Mouse (Mus musculus): ENCODE data around the gene Mreg. TPM values are rescaled to one million over a fixed set of nuclear protein-coding genes. Genes with fewer than 3 reads are reported as not detected.

The Mreg gene
- total and polyA plus RNA-seq, 3 experiments = not detected

DNA sequence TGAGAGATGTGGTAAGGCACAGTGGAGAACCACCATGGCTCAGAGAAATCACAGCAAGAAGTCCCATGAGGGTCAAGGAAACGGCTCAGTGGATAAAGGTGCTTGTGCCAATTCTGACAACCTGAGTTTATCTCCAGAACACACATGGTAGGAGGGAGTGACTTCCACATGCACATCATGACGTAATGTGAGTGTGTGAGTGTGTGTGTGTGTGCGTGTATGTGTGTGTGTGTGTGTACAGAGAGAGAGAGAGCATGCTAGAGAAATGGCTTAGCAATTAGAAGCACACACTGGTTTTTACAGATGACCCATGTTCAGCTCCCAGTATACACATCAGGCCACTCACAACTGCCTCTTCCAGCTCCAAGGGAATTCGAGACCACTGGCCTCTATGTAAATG lies 3.1 kb upstream of the Mreg start:
- H3K4me1 ChIP-seq (ENCODE audit: control insufficient read depth in 1 of 2, insufficient read depth in 2 of 2, low read length in 2 of 2) = no peaks in the 10 kb centered on the region

DNA sequence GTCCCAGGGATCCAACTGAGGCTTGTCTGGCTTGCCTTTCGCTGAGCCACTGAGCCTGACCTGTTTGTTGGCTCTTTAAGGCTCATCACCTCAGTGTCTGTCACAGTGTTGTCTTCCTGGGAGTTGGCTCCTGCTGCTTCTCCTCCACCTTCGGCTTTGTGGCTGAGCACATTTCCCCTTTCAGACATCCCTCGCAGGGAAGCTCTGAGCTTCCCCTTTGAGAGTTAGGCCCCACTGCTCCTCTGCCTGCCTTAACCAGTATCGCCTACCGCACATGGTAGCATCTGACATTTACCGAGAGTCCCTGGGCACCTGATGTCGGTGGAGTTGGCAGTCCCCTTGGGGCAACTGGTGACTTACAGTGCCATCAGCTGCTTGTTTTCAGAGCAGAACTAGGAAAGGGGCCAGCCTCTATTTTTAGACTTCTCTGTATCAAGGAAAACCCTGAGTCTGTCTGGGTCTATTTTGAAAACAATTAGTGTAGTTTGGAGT lies 2.4 kb upstream of the Mreg start:
- no peak for TF ChIP-seq E2F4 (IDR thresholded peaks at IDR 0.05; ENCODE audit: borderline replicate concordance, low read depth, low read length)
- no peak for TF ChIP-seq HCFC1 (IDR thresholded peaks at IDR 0.05; ENCODE audit: low read depth, low read length)
- TF ChIP-seq USF2 (IDR thresholded peaks at IDR 0.05; ENCODE audit: borderline replicate concordance in 1 of 2, insufficient read depth in 1 of 2, low read depth in 1 of 2, low read length in 2 of 2) = no peak
- TF ChIP-seq CHD1 (IDR thresholded peaks at IDR 0.05; ENCODE audit: low read depth, low read length) = no peak
- TF ChIP-seq CTCF (IDR thresholded peaks at IDR 0.05 in 2 of 3, conservative IDR thresholded peaks at IDR 0.05 in 1 of 3; ENCODE audit: control insufficient read depth in 1 of 3, insufficient read depth in 1 of 3, low read depth in 2 of 3, low read length in 3 of 3, poor library complexity in 1 of 3, severe bottlenecking in 1 of 3) = no peak
- TF ChIP-seq POLR2A (IDR thresholded peaks at IDR 0.05; ENCODE audit: control insufficient read depth in 1 of 2, insufficient read depth in 1 of 2, low read depth in 1 of 2, low read length in 2 of 2, poor library complexity in 1 of 2) = no peak
- H3K9me3 ChIP-seq (replicated peaks; ENCODE audit: insufficient read depth, low read length) = no peaks in the 10 kb centered on the region
- H3K79me2 ChIP-seq (ENCODE audit: control insufficient read depth, insufficient read depth, low read length, poor library complexity) = no peaks in the 10 kb centered on the region
- H3K36me3 ChIP-seq (ENCODE audit: control insufficient read depth in 1 of 2, insufficient read depth in 2 of 2, low read length in 2 of 2) = no peaks in the 10 kb centered on the region
- H3K4me3 ChIP-seq (ENCODE audit: control insufficient read depth in 1 of 2, insufficient read depth in 1 of 2, low read depth in 2 of 2, low read length in 2 of 2) = no peak overlapping the region
- no peak overlapping the region for H3K9ac ChIP-seq (ENCODE audit: control insufficient read depth, low read depth, low read length, poor library complexity, severe bottlenecking)
- peaks cover 0 to 2% of the 10 kb centered on the region in 2 experiments; a peak in 2 of 4 replicates for H3K27me3 ChIP-seq (ENCODE audit: control insufficient read depth in 1 of 2, insufficient read depth in 2 of 2, low read length in 2 of 2)
- no peaks in the 10 kb centered on the region for H3K4me1 ChIP-seq (ENCODE audit: control insufficient read depth in 1 of 2, insufficient read depth in 2 of 2, low read length in 2 of 2)
- DNase-seq (ENCODE audit: low read depth, low spot score) = no peak
- no peak overlapping the region for H3K27ac ChIP-seq (ENCODE audit: control insufficient read depth, low read depth, low read length)

More for the DNA sequence above, 3.1 kb upstream of the Mreg start:
- Histone ChIP-seq H3K27me3 (ENCODE audit: control insufficient read depth in 1 of 2, insufficient read depth in 2 of 2, low read length in 2 of 2) (peaks cover 0 to 4% of the 10 kb centered on the region in 2 experiments; a peak in 2 of 4 replicates), H3K27ac (ENCODE audit: control insufficient read depth, low read depth, low read length) (no peak overlapping the region), H3K36me3 (ENCODE audit: control insufficient read depth in 1 of 2, insufficient read depth in 2 of 2, low read length in 2 of 2) (no peaks in the 10 kb centered on the region), H3K79me2 (ENCODE audit: control insufficient read depth, insufficient read depth, low read length, poor library complexity) (no peaks in the 10 kb centered on the region), H3K9me3 (replicated peaks; ENCODE audit: insufficient read depth, low read length) (no peaks in the 10 kb centered on the region), H3K4me3 (ENCODE audit: control insufficient read depth in 1 of 2, insufficient read depth in 1 of 2, low read depth in 2 of 2, low read length in 2 of 2) (no peak overlapping the region), H3K9ac (ENCODE audit: control insufficient read depth, low read depth, low read length, poor library complexity, severe bottlenecking) (no peak overlapping the region)
- no peak for DNase-seq (ENCODE audit: low read depth, low spot score)
- TF ChIP-seq CTCF (IDR thresholded peaks at IDR 0.05 in 2 of 3, conservative IDR thresholded peaks at IDR 0.05 in 1 of 3; ENCODE audit: control insufficient read depth in 1 of 3, insufficient read depth in 1 of 3, low read depth in 2 of 3, low read length in 3 of 3, poor library complexity in 1 of 3, severe bottlenecking in 1 of 3) (no peak), MEF2A (IDR thresholded peaks at IDR 0.05; ENCODE audit: extremely low read depth, insufficient replicate concordance, low read depth, low read length, poor library complexity, severe bottlenecking) (no peak), E2F4 (IDR thresholded peaks at IDR 0.05; ENCODE audit: borderline replicate concordance, low read depth, low read length) (no peak), HCFC1 (IDR thresholded peaks at IDR 0.05; ENCODE audit: low read depth, low read length) (no peak)

DNA sequence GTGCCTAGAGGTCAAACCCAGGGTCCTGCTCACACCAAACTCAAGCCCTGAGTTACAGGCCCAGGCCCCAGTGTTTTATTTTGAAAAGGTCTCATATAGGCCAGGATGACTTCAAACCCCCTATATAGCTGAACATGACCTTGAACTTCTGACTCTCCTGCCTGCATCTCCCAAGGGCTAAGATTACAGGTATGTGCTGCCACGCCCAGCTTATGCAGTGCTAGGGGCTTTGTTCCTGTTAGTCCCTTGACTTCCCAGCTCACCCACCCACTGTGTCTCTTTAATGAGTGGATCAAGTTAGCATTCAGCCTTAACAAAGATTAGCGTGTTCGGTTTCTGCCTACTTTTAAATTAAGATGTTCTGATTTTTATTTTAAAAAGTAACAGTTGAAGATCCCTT lies 1.8 kb upstream of the Mreg start:
- TF ChIP-seq MAFK (IDR thresholded peaks at IDR 0.05; ENCODE audit: borderline replicate concordance, low read depth, low read length) (no peak), MAX (IDR thresholded peaks at IDR 0.05; ENCODE audit: low read length) (no peak), USF1 (IDR thresholded peaks at IDR 0.05; ENCODE audit: low read depth, low read length) (no peak), USF2 (IDR thresholded peaks at IDR 0.05; ENCODE audit: borderline replicate concordance in 1 of 2, insufficient read depth in 1 of 2, low read depth in 1 of 2, low read length in 2 of 2) (no peak), UBTF (IDR thresholded peaks at IDR 0.05; ENCODE audit: borderline replicate concordance, insufficient read depth, low read depth, low read length) (no peak), CHD2 (IDR thresholded peaks at IDR 0.05; ENCODE audit: low read length) (no peak), ZNF384 (IDR thresholded peaks at IDR 0.05; ENCODE audit: low read depth, low read length) (no peak), MEF2A (IDR thresholded peaks at IDR 0.05; ENCODE audit: extremely low read depth, insufficient replicate concordance, low read depth, low read length, poor library complexity, severe bottlenecking) (no peak), RCOR1 (IDR thresholded peaks at IDR 0.05; ENCODE audit: low read depth, low read length) (no peak), BHLHE40 (IDR thresholded peaks at IDR 0.05; ENCODE audit: borderline replicate concordance, low read depth, low read length) (no peak), JUND (IDR thresholded peaks at IDR 0.05; ENCODE audit: low read depth, low read length) (no peak), POLR2AphosphoS2 (IDR thresholded peaks at IDR 0.05; ENCODE audit: low read length) (no peak), E2F4 (IDR thresholded peaks at IDR 0.05; ENCODE audit: borderline replicate concordance, low read depth, low read length) (no peak), SMC3 (IDR thresholded peaks at IDR 0.05; ENCODE audit: low read depth, low read length) (no peak), ETS1 (IDR thresholded peaks at IDR 0.05; ENCODE audit: low read depth, low read length) (no peak), MYC (IDR thresholded peaks at IDR 0.05; ENCODE audit: low read depth, low read length) (no peak), KAT2A (conservative IDR thresholded peaks at IDR 0.05; ENCODE audit: low read depth, low read length) (no peak)
- Histone ChIP-seq H3K4me1 (ENCODE audit: control insufficient read depth in 1 of 2, insufficient read depth in 2 of 2, low read length in 2 of 2) (no peaks in the 10 kb centered on the region), H3K27ac (ENCODE audit: control insufficient read depth, low read depth, low read length) (no peak overlapping the region), H3K36me3 (ENCODE audit: control insufficient read depth in 1 of 2, insufficient read depth in 2 of 2, low read length in 2 of 2) (no peaks in the 10 kb centered on the region), H3K9me3 (replicated peaks; ENCODE audit: insufficient read depth, low read length) (no peaks in the 10 kb centered on the region), H3K9ac (ENCODE audit: control insufficient read depth, low read depth, low read length, poor library complexity, severe bottlenecking) (no peak overlapping the region), H3K4me3 (ENCODE audit: control insufficient read depth in 1 of 2, insufficient read depth in 1 of 2, low read depth in 2 of 2, low read length in 2 of 2) (no peak overlapping the region), H3K27me3 (ENCODE audit: control insufficient read depth in 1 of 2, insufficient read depth in 2 of 2, low read length in 2 of 2) (peaks cover 0 to 2% of the 10 kb centered on the region in 2 experiments; a peak in 2 of 4 replicates), H3K79me2 (ENCODE audit: control insufficient read depth, insufficient read depth, low read length, poor library complexity) (no peaks in the 10 kb centered on the region)
- DNase-seq (ENCODE audit: low read depth, low spot score) = no peak

Data from MEL (cell line).